Mouse (Mus musculus): ENCODE measurements around the gene Cd209b.

Gene Cd209b

DNA sequence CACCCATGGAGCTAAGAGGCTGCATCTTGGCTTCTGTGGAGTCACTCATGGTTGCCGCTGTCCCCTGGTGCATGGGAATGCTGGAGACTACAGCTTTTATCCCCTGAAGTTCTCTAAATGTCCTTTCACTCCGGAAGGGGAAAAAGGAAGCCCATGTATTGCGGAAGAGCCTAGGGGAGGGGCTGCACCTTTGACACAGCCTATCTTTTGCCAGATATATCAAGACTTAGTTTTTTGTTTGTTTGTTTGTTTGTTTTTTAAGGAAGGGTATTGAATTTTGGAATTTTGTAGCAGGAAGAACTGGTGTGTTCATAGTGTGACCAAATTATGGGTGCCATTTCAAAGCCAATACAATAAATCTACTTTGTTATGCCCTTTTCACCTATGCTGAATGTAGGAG lies at the start of gene Cd209b:
Gene Cd209b, minus strand, starts transcription at position 101 of the 400 bp plus-strand sequence.
- no peak for DNase-seq

DNA sequence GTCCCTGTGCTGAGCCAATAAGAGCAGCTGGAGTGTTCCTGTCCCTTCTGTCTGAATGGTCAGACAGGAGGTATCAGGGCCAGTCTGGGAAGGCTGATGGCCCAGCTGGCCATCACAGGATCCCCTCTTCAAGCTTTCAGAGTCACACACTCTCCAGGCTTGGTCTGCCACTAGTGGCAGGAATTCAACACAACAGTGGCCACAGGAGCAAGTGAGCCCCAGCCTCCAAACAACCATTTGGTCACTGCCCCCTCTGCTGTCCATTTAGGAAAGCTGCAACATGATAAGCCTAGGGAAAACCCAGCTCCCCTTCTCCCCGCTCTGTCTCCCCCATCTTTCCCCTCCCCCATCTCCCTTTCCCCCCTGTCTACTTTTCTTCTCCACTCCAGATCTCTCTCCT lies 29.4 kb upstream of the Cd209b start:
- no peak for DNase-seq

DNA sequence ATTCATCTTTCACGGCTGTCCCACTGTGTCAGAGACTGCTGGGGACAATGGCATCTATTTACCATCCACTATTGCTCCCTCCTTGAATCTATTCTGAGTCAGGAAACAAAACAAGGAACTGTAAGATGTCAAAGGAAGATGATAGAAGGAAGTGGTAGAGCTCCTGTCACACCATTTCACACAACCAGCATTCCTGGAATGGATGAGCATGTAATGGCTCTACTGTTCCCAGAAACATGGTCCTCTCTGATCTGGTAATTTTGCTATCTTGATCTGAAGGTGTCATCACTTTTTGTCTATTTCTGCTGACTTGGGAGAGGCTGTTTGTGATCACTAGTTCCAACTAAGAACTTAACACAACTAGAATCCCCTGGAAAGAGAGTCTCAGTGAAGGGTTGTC lies 28.0 kb upstream of the Cd209b start, which contains the start of gene Cd209c:
Gene Cd209c, minus strand, starts transcription at position 101 of the 400 bp plus-strand sequence.
- no peak for DNase-seq

DNA sequence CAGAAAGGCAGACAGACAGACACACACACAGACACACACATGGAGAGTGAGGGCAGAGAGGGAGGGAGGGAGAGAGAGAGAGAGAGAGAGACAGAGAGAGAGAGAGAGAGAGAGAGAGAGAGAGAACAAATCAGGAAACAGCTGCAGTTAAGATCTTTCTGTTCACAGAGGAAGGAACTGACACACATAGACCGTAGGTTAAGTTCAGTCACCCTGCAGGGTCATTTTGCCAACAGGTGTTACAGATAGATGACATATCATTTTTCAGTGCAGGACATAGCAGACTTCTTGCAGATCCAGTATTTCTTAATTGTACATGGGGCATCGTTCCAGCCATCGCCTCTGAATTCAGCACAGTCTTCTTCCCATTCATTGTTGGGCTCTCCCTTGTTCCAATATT lies 13.4 kb upstream of the Cd209b start:
- DNase-seq: no peak

DNA sequence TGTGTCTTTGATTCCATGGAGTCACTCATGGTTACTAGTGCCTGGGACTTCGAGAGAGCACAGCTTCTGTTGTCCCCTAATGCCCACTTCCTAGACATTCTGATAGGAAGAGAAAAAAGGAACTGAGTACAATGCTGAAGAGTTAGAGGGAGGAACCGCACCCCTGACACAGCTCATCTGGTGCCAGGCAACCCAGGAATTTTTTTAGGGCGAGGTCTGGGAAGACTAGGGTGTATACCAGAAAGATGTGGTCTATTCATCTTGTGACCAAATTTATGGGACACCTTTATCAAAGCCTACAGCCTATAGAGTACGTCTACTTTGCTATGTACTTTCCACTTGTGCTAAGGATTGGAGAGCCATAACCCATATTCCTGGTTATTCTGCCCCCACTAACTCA lies 48.2 kb downstream of the Cd209b start, which contains the start of gene Cd209d:
Gene Cd209d, minus strand, starts transcription at position 101 of the 400 bp plus-strand sequence.
- DNase-seq: no peak

DNA sequence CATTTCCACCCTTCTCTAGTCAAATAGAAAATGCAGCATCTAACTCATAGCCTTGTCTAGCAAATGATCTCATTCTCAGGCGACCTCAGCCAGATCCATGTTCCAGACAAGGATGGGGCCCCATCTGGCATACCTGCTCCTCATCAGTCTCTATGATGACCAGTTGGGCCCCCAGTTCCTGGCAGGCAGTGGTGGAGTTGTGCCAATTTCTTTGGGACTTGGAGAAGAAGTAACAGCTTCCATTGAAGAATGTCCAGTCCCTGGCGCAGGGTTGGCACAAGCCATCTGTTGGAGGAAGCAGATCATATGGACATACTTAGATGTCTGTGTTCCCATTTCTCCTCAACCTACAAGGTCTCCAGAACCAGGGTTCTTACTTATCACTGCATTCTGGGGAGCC lies 50.5 kb downstream of the Cd209b start:
- no peak for DNase-seq
